Mouse (Mus musculus) thymus, adult 2 months (tissue): ENCODE measurements around the gene Ndufs3.

Experiments used
- CTCF ChIP-seq: fragments of 200-500 bp; IDR thresholded peaks from 2 replicates; pipeline ENCODE4 v1.5.1; 2012; ENCODE audit warnings: mild to moderate bottlenecking, control low read depth, low read length, moderate library complexity, borderline replicate concordance; ENCODE audit not compliant: control insufficient read depth, poor library complexity, insufficient read depth; ENCODE audit errors: extremely low read depth
- POLR2A ChIP-seq: fragments of 200-500 bp; IDR thresholded peaks from 2 replicates; pipeline ENCODE4 v1.6.1; 2012; ENCODE audit warnings: mild to moderate bottlenecking, low read length, control low read depth, moderate library complexity; ENCODE audit not compliant: control insufficient read depth, poor library complexity, insufficient read depth; ENCODE audit errors: extremely low read depth

DNA sequence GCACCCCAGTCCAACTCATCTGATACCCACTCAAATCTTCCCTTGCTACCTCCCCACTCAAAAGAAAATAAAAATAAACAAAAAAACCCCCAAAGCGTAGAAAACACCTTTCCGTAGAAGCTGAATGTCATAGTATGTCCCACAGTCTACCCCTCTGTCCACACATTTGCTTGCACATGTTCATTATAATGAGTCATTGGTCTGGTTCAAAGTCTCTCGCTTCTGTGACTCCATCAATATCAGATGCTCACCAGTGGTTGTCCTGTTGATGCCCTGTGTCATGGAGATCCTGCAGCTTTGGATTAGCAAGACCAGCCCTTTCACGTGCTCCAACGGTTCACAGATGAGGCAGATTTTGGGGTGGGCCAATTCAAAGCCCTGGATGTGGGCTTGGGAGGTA is 45.5 kb upstream of the Ndufs3 start:
- no peak for TF ChIP-seq CTCF
- TF ChIP-seq POLR2A = no peak
